Mouse (Mus musculus) liver, embryonic 15.5 days (tissue): ENCODE results near the gene Slc39a11. TPM values are rescaled to one million over a fixed set of nuclear protein-coding genes. Genes with fewer than 3 reads are reported as not detected.
A peak's percentile ranks its signal among the peaks of the same experiment; 100 is the strongest.

ENCODE experiments used
- ATAC-seq: fragments of 200-750 bp; cut with Nextera tagmentation; 2 replicates; pipeline ENCODE4 v1.8.0; 2017; ENCODE audit warnings: moderate number of reproducible peaks, mild to moderate bottlenecking, moderate library complexity; ENCODE audit not compliant: insufficient read depth
- H3K27ac ChIP-seq: fragments of 300-500 bp; sonication (generic); replicated peaks from 2 replicates; pipeline ENCODE4 v1.5.1; 2015; ENCODE audit warnings: mild to moderate bottlenecking, inconsistent platforms
- H3K27me3 ChIP-seq: fragments of 300-500 bp; sonication (generic); 2 replicates; pipeline ENCODE4 v1.6.1; 2015; ENCODE audit warnings: mild to moderate bottlenecking, inconsistent platforms
- H3K36me3 ChIP-seq: fragments of 300-500 bp; sonication (generic); replicated peaks from 2 replicates; pipeline ENCODE4 v1.6.1; 2015; ENCODE audit warnings: moderate library complexity, mild to moderate bottlenecking, inconsistent platforms
- H3K4me1 ChIP-seq: fragments of 300-500 bp; sonication (generic); replicated peaks from 2 replicates; pipeline ENCODE4 v1.6.1; 2015; ENCODE audit warnings: inconsistent platforms
- H3K4me2 ChIP-seq: fragments of 300-500 bp; sonication (generic); 2 replicates; pipeline ENCODE4 v1.6.1; 2015; ENCODE audit warnings: moderate library complexity, mild to moderate bottlenecking, inconsistent platforms
- H3K4me3 ChIP-seq: fragments of 300-500 bp; sonication (generic); replicated peaks from 2 replicates; pipeline ENCODE4 v1.5.1; 2015; ENCODE audit warnings: mild to moderate bottlenecking, inconsistent platforms
- H3K9ac ChIP-seq: fragments of 300-500 bp; sonication (generic); 2 replicates; pipeline ENCODE4 v1.6.1; 2015; ENCODE audit warnings: moderate library complexity, mild to moderate bottlenecking, inconsistent platforms
- H3K9me3 ChIP-seq: fragments of 300-500 bp; sonication (generic); replicated peaks from 2 replicates; pipeline ENCODE4 v1.6.1; 2016; ENCODE audit warnings: inconsistent platforms
- WGBS: fragments of 180-500 bp; shearing (Covaris S2); methylation state at CpG from one replicate; pipeline ENCODE4 v1.1.7; 2015; ENCODE audit warnings: mixed read lengths; ENCODE audit not compliant: insufficient replicate concordance; 5-methylcytosine and 5-hydroxymethylcytosine counted together
- polyA plus RNA-seq: library from polyadenylated mRNA; unstranded; fragments of >200 nt; fragmentation: Nextera tagmentation; extraction: Ambion mirVana; gene quantifications from 2 replicates; pipeline ENCODE4 v1.2.1, GENCODE M21; 2015

Gene Slc39a11
- polyA plus RNA-seq, 1 experiment from 2014 or later = 12.4 TPM

- H3K4me1 ChIP-seq = no peaks in the 10 kb centered on the region
- H3K9me3 ChIP-seq = no peaks in the 10 kb centered on the region
- H3K36me3 ChIP-seq = no peaks in the 10 kb centered on the region
- H3K9ac ChIP-seq = no peak overlapping the region
- H3K27ac ChIP-seq = no peak overlapping the region
- WGBS = 52% methylated on average over 2 of the region's 2 CpGs
- H3K27me3 ChIP-seq = no peaks in the 10 kb centered on the region
- no peak for ATAC-seq
- H3K4me3 ChIP-seq = no peak overlapping the region
- H3K4me2 ChIP-seq = no peak overlapping the region
Measured at GRCm38 (mm10) chr11:113220649-113221048, 429.2 kb downstream of the Slc39a11 start.

GRCm38 (mm10) chr11:113214741-113215140, 435.1 kb downstream of the Slc39a11 start:
- H3K4me2 ChIP-seq = no peak overlapping the region
- H3K27me3 ChIP-seq = no peaks in the 10 kb centered on the region
- WGBS = 67% methylated on average over 7 of the region's 7 CpGs
- no peak overlapping the region for H3K4me3 ChIP-seq
- ATAC-seq = no peak
- H3K9ac ChIP-seq = no peak overlapping the region
- no peaks in the 10 kb centered on the region for H3K9me3 ChIP-seq
- no peak overlapping the region for H3K27ac ChIP-seq
- no peaks in the 10 kb centered on the region for H3K4me1 ChIP-seq
- H3K36me3 ChIP-seq = no peaks in the 10 kb centered on the region

- H3K27me3 ChIP-seq = no peaks in the 10 kb centered on the region
- H3K27ac ChIP-seq = no peak overlapping the region
- H3K9ac ChIP-seq = no peak overlapping the region
- 67% methylated on average over 13 of the region's 13 CpGs for WGBS
- H3K4me2 ChIP-seq = no peak overlapping the region
- no peaks in the 10 kb centered on the region for H3K4me1 ChIP-seq
- no peak overlapping the region for H3K4me3 ChIP-seq
- H3K9me3 ChIP-seq = no peaks in the 10 kb centered on the region
- no peak for ATAC-seq
- H3K36me3 ChIP-seq = no peaks in the 10 kb centered on the region
Measured at GRCm38 (mm10) chr11:113212390-113213025, 437.4 kb downstream of the Slc39a11 start.

GRCm38 (mm10) chr11:113209220-113209878, 440.5 kb downstream of the Slc39a11 start:
- Histone ChIP-seq H3K27me3 (no peaks in the 10 kb centered on the region), H3K27ac (no peak overlapping the region), H3K36me3 (no peaks in the 10 kb centered on the region), H3K4me1 (no peaks in the 10 kb centered on the region), H3K9me3 (no peaks in the 10 kb centered on the region), H3K4me2 (no peak overlapping the region), H3K9ac (no peak overlapping the region), H3K4me3 (no peak overlapping the region)
- 62% methylated on average over 16 of the region's 16 CpGs for WGBS
- ATAC-seq = no peak

- H3K36me3 ChIP-seq = no peaks in the 10 kb centered on the region
- no peaks in the 10 kb centered on the region for H3K27me3 ChIP-seq
- H3K27ac ChIP-seq = no peak overlapping the region
- no peak overlapping the region for H3K4me3 ChIP-seq
- no peak overlapping the region for H3K4me2 ChIP-seq
- H3K9me3 ChIP-seq = no peaks in the 10 kb centered on the region
- no peak overlapping the region for H3K9ac ChIP-seq
- no peaks in the 10 kb centered on the region for H3K4me1 ChIP-seq
- no peak for ATAC-seq
- WGBS = 48% methylated on average over 18 of the region's 18 CpGs
Measured at GRCm38 (mm10) chr11:113208521-113209072, 441.3 kb downstream of the Slc39a11 start.

GRCm38 (mm10) chr11:113207966-113208365, 441.9 kb downstream of the Slc39a11 start:
- no peaks in the 10 kb centered on the region for H3K36me3 ChIP-seq
- no peaks in the 10 kb centered on the region for H3K9me3 ChIP-seq
- H3K27me3 ChIP-seq = no peaks in the 10 kb centered on the region
- no peak overlapping the region for H3K4me2 ChIP-seq
- no peak for ATAC-seq
- 55% methylated on average over 14 of the region's 14 CpGs for WGBS
- H3K9ac ChIP-seq = no peak overlapping the region
- H3K27ac ChIP-seq = no peak overlapping the region
- H3K4me1 ChIP-seq = no peaks in the 10 kb centered on the region
- no peak overlapping the region for H3K4me3 ChIP-seq

- Histone ChIP-seq H3K36me3 (no peaks in the 10 kb centered on the region), H3K4me2 (no peak overlapping the region), H3K4me1 (no peaks in the 10 kb centered on the region), H3K9ac (no peak overlapping the region), H3K9me3 (no peaks in the 10 kb centered on the region), H3K4me3 (no peak overlapping the region), H3K27ac (no peak overlapping the region), H3K27me3 (peaks cover 11% of the 10 kb centered on the region)
- ATAC-seq = no peak
- WGBS = 70% methylated on average over 10 of the region's 10 CpGs
Measured at GRCm38 (mm10) chr11:113206099-113206498, 443.8 kb downstream of the Slc39a11 start.

GRCm38 (mm10) chr11:113203008-113203407, 446.9 kb downstream of the Slc39a11 start:
- Histone ChIP-seq H3K4me3 (no peak overlapping the region), H3K4me2 (no peak overlapping the region), H3K27ac (no peak overlapping the region), H3K4me1 (no peaks in the 10 kb centered on the region), H3K36me3 (no peaks in the 10 kb centered on the region), H3K9me3 (no peaks in the 10 kb centered on the region), H3K9ac (no peak overlapping the region), H3K27me3 (peaks cover 33% of the 10 kb centered on the region)
- 53% methylated on average over 7 of the region's 7 CpGs for WGBS
- no peak for ATAC-seq

- peak overlapping the region; percentile 50 for H3K4me3 ChIP-seq
- no peak overlapping the region for H3K27ac ChIP-seq
- H3K36me3 ChIP-seq = no peaks in the 10 kb centered on the region
- H3K27me3 ChIP-seq = peaks cover 33% of the 10 kb centered on the region
- H3K4me1 ChIP-seq = no peaks in the 10 kb centered on the region
- ATAC-seq = peak; percentile 37
- H3K9ac ChIP-seq = no peak overlapping the region
- H3K9me3 ChIP-seq = no peaks in the 10 kb centered on the region
- 1% methylated on average over 42 of the region's 42 CpGs for WGBS
- peak overlapping the region; percentile 71 for H3K4me2 ChIP-seq
Measured at GRCm38 (mm10) chr11:113201470-113201997, 448.3 kb downstream of the Slc39a11 start.

GRCm38 (mm10) chr11:113200901-113201300, 449.0 kb downstream of the Slc39a11 start:
- no peak for ATAC-seq
- H3K27ac ChIP-seq = no peak overlapping the region

GRCm38 (mm10) chr11:113198586-113198985, 451.3 kb downstream of the Slc39a11 start:
- H3K9ac ChIP-seq = no peak overlapping the region
- no peak overlapping the region for H3K27ac ChIP-seq
- ATAC-seq = no peak
- H3K9me3 ChIP-seq = no peaks in the 10 kb centered on the region
- H3K27me3 ChIP-seq = peaks cover 33% of the 10 kb centered on the region
- no peak overlapping the region for H3K4me2 ChIP-seq
- H3K36me3 ChIP-seq = no peaks in the 10 kb centered on the region
- 60% methylated on average over 15 of the region's 15 CpGs for WGBS
- H3K4me1 ChIP-seq = no peaks in the 10 kb centered on the region
- no peak overlapping the region for H3K4me3 ChIP-seq

More at GRCm38 (mm10) chr11:113200901-113201300, 449.0 kb downstream of the Slc39a11 start:
- no peak overlapping the region for H3K9ac ChIP-seq
- H3K4me2 ChIP-seq = peak overlapping the region; percentile 71
- H3K4me3 ChIP-seq = peak overlapping the region; percentile 50
- whole genome bisulfite sequencing = 22% methylated on average over 15 of the region's 15 CpGs
- peaks cover 33% of the 10 kb centered on the region for H3K27me3 ChIP-seq
- H3K4me1 ChIP-seq = no peaks in the 10 kb centered on the region
- no peaks in the 10 kb centered on the region for H3K9me3 ChIP-seq
- no peaks in the 10 kb centered on the region for H3K36me3 ChIP-seq
